Mouse (Mus musculus) kidney, postnatal 36 days (tissue): ENCODE measurements at regions not wholly inside any gene's neighbourhood (a gene's known extent, or its start where the extent isn't known, plus 50 kb on each side); places are given as distances from the start of the nearest gene placed in this dataset.
A peak's percentile ranks its signal among the peaks of the same experiment; 100 is the strongest.
"Not testable (repeated sequence)": the region's sequence is repeated elsewhere in the genome, so short reads cannot be mapped to it uniquely, and the experiment has no call there.

Source experiments
- DNase-seq, 2 experiments: peaks; one replicate each; pipeline ENCODE4 v3.0.0; 2021 to 2022; ENCODE audit warnings: mixed read lengths in 2 of 2

GRCm38 (mm10) chr14:102161291-102162284 lies 431.8 kb downstream of the Lmo7 start:
- peak in 1 of 2 experiments; percentile 4 for DNase-seq

GRCm38 (mm10) chr14:102150410-102150809 lies 420.7 kb downstream of the Lmo7 start:
- not testable (repeated sequence) for DNase-seq

GRCm38 (mm10) chr14:102142720-102143119 lies 413.0 kb downstream of the Lmo7 start:
- peak in 1 of 2 experiments; percentile 6 for DNase-seq

- no peak for DNase-seq
Measured at GRCm38 (mm10) chr14:102138936-102139335, 409.2 kb downstream of the Lmo7 start.

- no peak for DNase-seq
Measured at GRCm38 (mm10) chr14:102118166-102118565, 388.4 kb downstream of the Lmo7 start.

DNA sequence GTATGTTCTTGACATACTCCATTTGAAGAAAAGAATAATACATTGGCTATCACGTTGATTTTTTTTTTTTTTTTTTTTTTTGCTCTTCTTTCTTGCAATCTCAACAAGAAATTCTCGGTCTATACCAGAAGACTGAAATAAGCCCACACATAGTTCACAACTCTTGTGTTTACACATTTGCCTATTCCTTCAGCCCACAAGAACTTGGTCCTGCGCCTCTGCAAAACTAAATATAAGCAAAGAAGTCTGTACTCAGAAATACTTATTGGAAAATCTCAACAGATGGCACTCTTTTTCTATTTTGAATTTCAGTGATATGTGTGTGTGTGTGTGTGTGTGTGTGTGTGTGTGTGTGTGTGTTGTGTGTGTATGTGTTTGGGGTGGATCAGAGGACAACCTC lies 376.4 kb downstream of the Lmo7 start:
- DNase-seq: no peak

DNA sequence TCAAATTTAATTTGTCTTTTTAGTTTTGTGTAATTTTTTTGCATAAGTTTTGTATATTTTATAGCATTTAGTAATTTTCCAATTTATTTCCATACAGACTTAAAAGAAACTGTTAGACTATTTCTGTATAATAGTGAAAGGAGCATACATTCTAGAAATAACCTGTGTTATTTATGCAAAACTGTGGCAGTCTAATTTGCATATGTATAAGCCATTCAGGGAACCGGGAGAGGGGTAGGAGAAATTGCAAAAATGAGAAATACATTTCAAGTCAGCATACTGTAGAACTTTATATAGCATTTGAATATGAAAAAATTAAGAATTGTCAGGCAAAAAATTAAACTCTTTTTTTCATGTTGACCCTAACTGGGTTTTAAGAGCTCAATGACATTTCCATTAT lies 364.3 kb downstream of the Lmo7 start:
- DNase-seq: no peak

DNA sequence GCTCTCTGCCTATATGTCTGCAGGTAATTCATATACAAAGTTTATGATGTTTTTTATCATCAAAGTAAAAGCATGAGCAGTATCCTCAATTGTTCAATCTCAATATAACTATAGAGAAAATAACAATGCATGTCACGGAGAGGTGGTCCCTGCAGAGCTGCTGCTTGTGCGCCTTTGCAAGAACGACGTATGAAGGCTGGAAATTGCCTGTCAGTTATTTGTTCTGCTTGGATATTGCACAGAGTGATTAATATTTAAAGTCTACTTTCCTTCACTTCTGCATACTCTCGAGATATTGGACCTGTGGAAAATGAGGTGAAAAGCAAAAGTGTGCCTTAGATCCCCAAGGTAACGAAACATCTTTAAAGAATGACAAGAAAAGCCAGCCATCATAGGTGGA lies 362.8 kb downstream of the Lmo7 start:
- no peak for DNase-seq

DNA sequence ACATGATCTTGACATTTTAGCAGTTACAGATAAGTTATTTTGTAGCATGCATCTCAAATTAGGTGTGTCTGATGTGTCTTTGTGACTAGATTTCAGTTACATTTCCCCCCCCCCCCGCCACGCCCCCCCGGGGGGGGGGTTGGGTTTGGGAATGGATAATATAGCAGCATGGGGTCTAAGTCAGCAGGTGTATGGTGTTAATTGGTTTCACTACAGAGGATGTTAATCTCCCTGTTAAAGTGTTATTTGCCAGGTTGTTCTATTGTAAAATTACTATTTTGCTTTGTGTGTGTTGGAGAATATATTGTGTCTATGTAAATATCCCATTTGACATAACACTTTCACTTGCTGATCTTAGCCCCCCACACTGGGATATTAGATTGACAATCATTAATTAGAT lies 319.2 kb downstream of the Lmo7 start:
- DNase-seq: no peak

DNA sequence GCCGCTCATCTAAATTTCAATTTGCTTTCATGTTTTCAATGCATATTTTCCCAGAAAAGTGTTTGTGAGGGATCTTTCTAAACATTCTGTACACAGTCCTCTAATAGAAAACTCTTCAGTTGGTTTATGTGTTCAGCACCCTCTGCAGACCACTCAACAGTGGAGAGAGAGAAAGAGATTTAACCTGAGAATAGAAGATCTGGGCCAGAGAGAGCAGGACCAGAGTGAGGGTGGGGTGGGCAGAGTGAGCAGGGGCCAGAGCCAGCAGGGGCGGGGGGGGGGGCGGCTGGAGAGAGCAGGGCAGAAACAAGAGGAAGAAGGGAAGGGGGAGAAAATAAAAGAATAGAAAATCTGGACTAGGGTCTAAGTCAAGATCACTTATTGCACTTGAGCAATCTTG lies 318.7 kb downstream of the Lmo7 start:
- no peak for DNase-seq

DNA sequence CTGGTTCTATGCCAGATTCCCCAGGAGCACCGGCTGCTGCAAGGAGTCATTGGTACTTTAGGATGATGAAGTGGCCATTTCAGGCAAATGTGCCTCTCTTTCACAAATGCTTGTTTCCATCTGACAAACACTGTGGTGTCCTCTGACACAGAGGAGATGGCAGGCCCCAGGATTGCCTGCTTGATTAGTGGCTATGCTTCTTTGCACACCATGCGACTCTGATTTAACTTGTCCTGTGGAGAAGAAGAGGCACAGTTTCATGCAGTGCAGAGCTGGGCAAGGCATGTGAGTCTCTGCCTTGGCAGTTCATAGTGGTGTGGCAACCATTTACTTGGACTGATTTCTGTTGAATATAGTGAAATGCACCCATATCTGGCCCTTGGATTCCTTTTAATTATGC lies 308.4 kb downstream of the Lmo7 start:
- DNase-seq: no peak

- no peak for DNase-seq
Measured at GRCm38 (mm10) chr14:102037487-102037886, 307.7 kb downstream of the Lmo7 start.

GRCm38 (mm10) chr14:102031047-102031903 lies 301.5 kb downstream of the Lmo7 start:
- DNase-seq: no peak

- DNase-seq: no peak
Measured at GRCm38 (mm10) chr14:102024646-102025045, 294.9 kb downstream of the Lmo7 start.

GRCm38 (mm10) chr14:102020161-102020605 lies 290.4 kb downstream of the Lmo7 start:
- peak in 1 of 2 experiments; percentile 6 for DNase-seq

GRCm38 (mm10) chr14:102019320-102019719 lies 289.6 kb downstream of the Lmo7 start:
- no peak for DNase-seq

GRCm38 (mm10) chr14:102016572-102016971 lies 286.8 kb downstream of the Lmo7 start:
- DNase-seq: no peak

GRCm38 (mm10) chr14:102014976-102015603 lies 285.3 kb downstream of the Lmo7 start:
- peak in 1 of 2 experiments; percentile 12 for DNase-seq

DNA sequence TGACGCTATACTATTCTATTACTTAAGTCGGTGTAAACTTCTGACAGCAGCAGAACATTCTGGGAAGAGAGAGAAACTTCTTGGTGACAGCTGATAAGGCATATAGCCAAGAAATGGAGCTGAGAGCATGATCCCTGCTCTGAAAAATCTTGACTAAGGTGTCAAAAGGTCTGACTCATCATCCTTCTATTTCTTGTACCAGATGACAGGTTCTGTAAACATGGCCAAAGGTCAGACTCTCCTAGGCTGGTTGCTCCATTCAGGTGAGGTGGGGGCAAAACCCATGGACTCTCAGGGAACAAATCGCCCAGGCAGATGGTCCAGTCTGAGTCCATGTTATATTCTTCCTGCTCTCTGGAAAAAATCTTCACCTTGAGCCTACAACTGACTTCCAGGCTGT lies 283.5 kb downstream of the Lmo7 start:
- DNase-seq: peak in 1 of 2 experiments; percentile 39

- no peak for DNase-seq
Measured at GRCm38 (mm10) chr14:101997535-101997934, 267.8 kb downstream of the Lmo7 start.

DNA sequence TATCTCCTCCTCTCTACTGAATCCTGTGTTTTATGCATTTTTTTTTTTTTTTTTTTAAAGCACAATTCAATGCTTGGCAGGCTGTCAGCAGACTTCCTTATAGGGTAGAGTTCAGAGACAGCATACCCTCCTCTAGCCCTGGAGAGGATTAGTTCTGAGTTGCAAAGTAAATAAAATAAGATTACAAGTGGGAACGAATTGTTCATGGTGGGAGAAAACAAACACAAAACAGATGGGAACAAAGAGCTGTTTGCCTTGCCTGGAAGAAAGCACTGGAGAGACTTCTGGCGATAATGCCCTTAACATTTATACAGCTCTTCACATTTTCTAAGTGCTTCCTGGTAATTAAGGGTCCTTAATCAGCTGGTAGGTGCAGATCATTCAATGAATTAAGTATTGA lies 254.6 kb downstream of the Lmo7 start:
- peak in 1 of 2 experiments; percentile 3 for DNase-seq
